Mouse (Mus musculus) myocyte (in vitro differentiated cells): ENCODE results near the gene Rere. TPM values are rescaled to one million over a fixed set of nuclear protein-coding genes. Genes with fewer than 3 reads are reported as not detected.

Experiments
- H3K27me3 ChIP-seq: one replicate; pipeline ENCODE4 v1.6.1; 2011; ENCODE audit not compliant: control insufficient read depth, insufficient read depth, insufficient read length
- H3K36me3 ChIP-seq: one replicate; pipeline ENCODE4 v1.6.1; 2011; ENCODE audit not compliant: control insufficient read depth, insufficient read depth
- H3K4me2 ChIP-seq: one replicate; pipeline ENCODE4 v1.6.1; 2011; ENCODE audit warnings: low read depth, control low read depth
- H3K4me3 ChIP-seq: one replicate; pipeline ENCODE4 v1.5.1; 2011; ENCODE audit warnings: mild to moderate bottlenecking, control low read depth, moderate library complexity
- H3K79me2 ChIP-seq: one replicate; pipeline ENCODE4 v1.6.1; 2011; ENCODE audit not compliant: control insufficient read depth, insufficient read depth
- H3ac ChIP-seq: one replicate; pipeline ENCODE4 v1.6.1; 2011; ENCODE audit not compliant: control insufficient read depth, insufficient read length
- CEBPB ChIP-seq: IDR thresholded peaks from 2 replicates; pipeline ENCODE4 v1.6.1; 2011; ENCODE audit warnings: mild to moderate bottlenecking, moderate library complexity; ENCODE audit not compliant: poor library complexity, insufficient read depth, severe bottlenecking
- E2F4 ChIP-seq: IDR thresholded peaks from one replicate; pipeline ENCODE4 v1.6.1; 2011; ENCODE audit warnings: mild to moderate bottlenecking, control low read depth, moderate library complexity; ENCODE audit not compliant: insufficient read depth
- MAX ChIP-seq: IDR thresholded peaks from one replicate; pipeline ENCODE4 v1.6.1; 2011; ENCODE audit warnings: low read depth, mild to moderate bottlenecking, control low read depth
- MYOD1 ChIP-seq, 3 experiments: IDR thresholded peaks; one replicate each; pipeline ENCODE4 v1.6.1; 2011; ENCODE audit warnings: control low read depth in 2 of 3, low read depth in 2 of 3, mild to moderate bottlenecking in 2 of 3, moderate library complexity in 1 of 3; ENCODE audit not compliant: insufficient read length in 2 of 3, control insufficient read depth in 1 of 3
- MYOG ChIP-seq, 3 experiments: IDR thresholded peaks; one replicate each; pipeline ENCODE4 v1.6.1; 2011; ENCODE audit warnings: control low read depth in 2 of 3, low read depth in 2 of 3, mild to moderate bottlenecking in 2 of 3; ENCODE audit not compliant: insufficient read length in 2 of 3, control insufficient read depth in 1 of 3, insufficient read depth in 1 of 3
- POLR2A ChIP-seq: IDR thresholded peaks from one replicate; pipeline ENCODE4 v1.6.1; 2011; ENCODE audit warnings: low read depth, mild to moderate bottlenecking, control low read depth, moderate library complexity; ENCODE audit not compliant: insufficient read length
- POLR2AphosphoS2 ChIP-seq: IDR thresholded peaks from one replicate; pipeline ENCODE4 v1.6.1; 2011; ENCODE audit warnings: low read depth, control low read depth; ENCODE audit not compliant: insufficient read length
- REST ChIP-seq: IDR thresholded peaks from one replicate; pipeline ENCODE4 v1.6.1; 2011; ENCODE audit warnings: mild to moderate bottlenecking, control low read depth, moderate library complexity; ENCODE audit not compliant: insufficient read depth, insufficient read length
- SRF ChIP-seq: IDR thresholded peaks from one replicate; pipeline ENCODE4 v1.6.1; 2011; ENCODE audit warnings: low read depth; ENCODE audit not compliant: control insufficient read depth, insufficient read length
- TCF12 ChIP-seq: IDR thresholded peaks from one replicate; pipeline ENCODE4 v1.6.1; 2011; ENCODE audit warnings: mild to moderate bottlenecking, control low read depth; ENCODE audit not compliant: poor library complexity, insufficient read depth, severe bottlenecking
- TCF3 ChIP-seq: IDR thresholded peaks from one replicate; pipeline ENCODE4 v1.6.1; 2011; ENCODE audit warnings: low read depth, control low read depth; ENCODE audit not compliant: insufficient read length
- USF1 ChIP-seq: IDR thresholded peaks from one replicate; pipeline ENCODE4 v1.6.1; 2011; ENCODE audit warnings: low read depth, mild to moderate bottlenecking, control low read depth, moderate library complexity
- polyA plus RNA-seq: library from polyadenylated mRNA; unstranded; fragments of >200 nt; fragmentation: generic; extraction: Trizol; gene quantifications from one replicate; pipeline ENCODE4 v1.2.1, GENCODE M21; 2012; ENCODE audit warnings: missing spikeins

Rere gene
- polyA plus RNA-seq, 1 experiment: 34.0 TPM

DNA sequence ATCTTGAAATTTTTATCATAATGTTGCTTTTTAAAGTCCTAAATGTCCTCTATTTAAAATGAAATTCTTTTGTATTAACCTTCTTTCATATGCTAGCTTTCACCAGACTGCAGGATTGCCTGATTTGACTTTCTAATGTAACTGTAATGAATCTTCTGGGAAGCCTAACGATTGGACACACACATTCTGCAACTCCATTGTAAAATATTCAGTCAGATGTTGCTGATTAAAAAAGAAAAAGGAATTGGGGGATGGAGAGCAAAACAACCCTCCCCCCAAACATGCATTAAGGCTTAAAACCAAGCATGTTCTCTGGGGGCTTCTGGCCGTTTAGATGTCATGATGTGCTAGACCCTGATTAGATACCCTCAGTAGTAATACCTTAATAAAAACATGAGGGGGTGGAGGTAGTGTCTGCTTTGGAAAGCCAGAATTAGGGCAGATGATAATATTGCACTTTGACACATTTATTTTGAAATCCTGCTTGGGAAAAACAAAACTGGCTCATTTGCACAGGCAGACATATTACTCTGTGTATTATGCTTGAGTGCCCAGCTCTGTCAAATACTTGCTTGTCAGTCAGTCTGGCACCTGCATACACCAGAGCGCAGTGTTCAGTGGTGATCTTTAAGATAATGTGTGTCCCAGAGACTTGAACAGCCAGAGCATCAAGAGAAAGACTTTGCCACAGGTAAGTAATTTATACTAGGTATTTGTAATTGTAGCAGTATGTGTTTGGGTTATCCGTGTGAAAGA lies 52.7 kb downstream of the Rere start:
- no peak overlapping the region for H3K4me3 ChIP-seq
- no peaks in the 10 kb centered on the region for H3K36me3 ChIP-seq
- peaks cover 61% of the 10 kb centered on the region for H3K79me2 ChIP-seq
- TF ChIP-seq E2F4: no peak
- TF ChIP-seq SRF: no peak
- no peak for TF ChIP-seq MYOG (IDR thresholded peaks at IDR 0.05; ENCODE audit: control insufficient read depth in 1 of 3, insufficient read depth in 1 of 3, insufficient read length in 2 of 3, low read depth in 2 of 3)
- no peak for TF ChIP-seq MYOD1 (IDR thresholded peaks at IDR 0.05; ENCODE audit: control insufficient read depth in 1 of 3, insufficient read length in 2 of 3, low read depth in 2 of 3)
- no peak for TF ChIP-seq POLR2AphosphoS2
- TF ChIP-seq MAX: no peak
- TF ChIP-seq USF1: no peak
- no peak for TF ChIP-seq REST
- TF ChIP-seq CEBPB: no peak
- TF ChIP-seq TCF12: no peak
- H3ac ChIP-seq: no peak overlapping the region
- no peak overlapping the region for H3K4me2 ChIP-seq
- H3K27me3 ChIP-seq: no peaks in the 10 kb centered on the region

DNA sequence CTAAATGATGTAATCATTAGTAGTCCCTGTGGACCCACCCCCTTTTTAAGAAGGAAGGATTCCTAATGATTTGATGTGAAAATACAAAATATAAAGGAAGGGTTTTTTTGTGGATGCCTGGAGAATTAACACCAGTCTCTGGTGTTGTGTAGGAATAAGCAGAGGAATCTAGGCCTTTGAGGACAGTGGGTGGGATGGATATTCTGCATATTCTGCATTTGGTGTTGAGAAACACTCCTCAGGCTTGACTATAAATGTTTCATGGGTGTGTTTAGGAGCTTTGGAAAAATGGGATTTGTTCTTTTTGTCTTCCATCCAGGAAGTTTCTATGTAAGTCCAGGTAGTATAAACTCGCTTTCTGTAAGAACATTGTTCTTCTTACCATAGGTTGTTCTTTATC lies 55.8 kb downstream of the Rere start:
- TF ChIP-seq MYOG (IDR thresholded peaks at IDR 0.05; ENCODE audit: control insufficient read depth in 1 of 3, insufficient read depth in 1 of 3, insufficient read length in 2 of 3, low read depth in 2 of 3) (no peak), MYOD1 (IDR thresholded peaks at IDR 0.05; ENCODE audit: control insufficient read depth in 1 of 3, insufficient read length in 2 of 3, low read depth in 2 of 3) (no peak)
- Histone ChIP-seq H3K27me3 (no peaks in the 10 kb centered on the region), H3K4me3 (no peak overlapping the region), H3K79me2 (peaks cover 49% of the 10 kb centered on the region), H3K4me2 (no peak overlapping the region), H3K36me3 (no peaks in the 10 kb centered on the region), H3ac (no peak overlapping the region)

DNA sequence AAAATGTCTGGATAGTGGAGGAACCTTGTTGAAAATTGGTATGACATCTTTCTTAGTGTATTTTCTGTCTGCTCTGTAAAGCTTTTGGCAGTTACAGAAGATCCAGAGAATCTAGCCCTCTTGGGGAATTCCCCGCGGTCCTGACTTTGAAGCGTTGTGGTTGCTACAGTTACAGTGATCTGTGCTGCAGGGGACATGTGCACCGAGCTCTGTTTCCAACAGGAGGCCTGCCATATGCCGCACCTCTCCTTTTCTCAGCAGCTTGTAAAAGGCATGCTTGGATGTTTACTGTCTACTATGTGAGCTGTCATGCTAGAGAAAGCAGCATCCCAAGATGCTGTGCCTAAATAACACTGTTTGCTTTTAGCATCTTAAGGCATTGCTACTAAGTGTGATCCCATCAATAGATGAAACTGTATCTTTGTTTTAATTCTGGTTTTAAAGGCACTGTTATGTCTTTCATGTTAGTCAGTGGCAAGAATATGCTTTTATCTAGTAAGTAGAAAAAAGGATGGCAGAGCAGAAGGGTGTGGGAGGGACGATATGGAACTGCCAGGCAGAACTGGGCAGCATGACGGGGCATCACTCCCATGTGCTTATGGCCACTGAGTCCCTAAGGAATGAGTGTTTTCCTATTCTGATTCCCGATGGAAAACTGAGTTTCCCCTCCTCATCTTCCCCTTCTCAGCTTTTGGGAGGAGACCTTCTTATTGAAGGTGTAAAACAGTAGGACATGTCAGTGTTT lies 57.6 kb downstream of the Rere start:
- Histone ChIP-seq H3K4me2 (no peak overlapping the region), H3K4me3 (no peak overlapping the region), H3K27me3 (no peaks in the 10 kb centered on the region), H3K79me2 (peaks cover 45% of the 10 kb centered on the region), H3K36me3 (no peaks in the 10 kb centered on the region), H3ac (no peak overlapping the region)
- TF ChIP-seq MYOD1 (IDR thresholded peaks at IDR 0.05; ENCODE audit: control insufficient read depth in 1 of 3, insufficient read length in 2 of 3, low read depth in 2 of 3): no peak
- no peak for TF ChIP-seq TCF12
- TF ChIP-seq MAX: no peak
- no peak for TF ChIP-seq MYOG (IDR thresholded peaks at IDR 0.05; ENCODE audit: control insufficient read depth in 1 of 3, insufficient read depth in 1 of 3, insufficient read length in 2 of 3, low read depth in 2 of 3)
- no peak for TF ChIP-seq REST
- TF ChIP-seq POLR2AphosphoS2: no peak
- TF ChIP-seq TCF3: no peak
- no peak for TF ChIP-seq USF1
- no peak for TF ChIP-seq SRF
- TF ChIP-seq E2F4: no peak
- TF ChIP-seq POLR2A: no peak
- TF ChIP-seq CEBPB: no peak

DNA sequence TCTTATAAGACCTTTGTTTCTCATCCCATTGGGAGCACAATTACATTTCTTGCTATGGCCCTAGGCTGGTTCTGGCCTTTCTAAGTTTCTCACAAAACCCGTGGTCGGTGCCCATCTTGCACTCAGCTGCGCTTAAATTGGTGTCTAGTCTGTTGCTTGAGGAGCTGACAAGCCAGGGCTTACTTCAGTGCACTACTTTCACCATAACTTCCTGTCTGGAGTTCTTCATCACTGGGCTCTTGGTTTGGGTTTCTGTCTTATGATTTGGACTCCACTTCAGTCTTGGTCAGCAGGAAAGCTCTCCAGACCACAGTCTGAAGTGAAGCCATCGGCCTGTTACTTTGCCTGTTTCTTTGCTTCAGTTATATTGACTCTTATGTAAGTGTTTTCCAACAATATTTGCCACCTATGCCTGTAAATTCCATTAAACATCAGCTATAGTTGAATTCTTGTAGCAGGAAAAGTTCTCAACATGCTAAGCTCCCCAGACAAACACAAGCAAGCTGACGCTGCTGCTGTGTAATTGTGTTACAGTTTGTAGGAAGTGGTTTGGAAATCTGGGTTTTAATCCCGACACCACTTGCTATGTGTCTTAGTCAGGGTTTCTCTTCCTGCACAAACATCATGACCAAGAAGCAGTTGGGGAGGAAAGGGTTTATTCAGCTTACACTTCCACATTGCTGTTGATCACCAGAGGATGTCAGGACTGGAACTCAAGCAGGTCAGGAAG lies 59.5 kb downstream of the Rere start:
- Histone ChIP-seq H3K4me3 (no peak overlapping the region), H3K79me2 (peaks cover 48% of the 10 kb centered on the region), H3ac (no peak overlapping the region), H3K36me3 (no peaks in the 10 kb centered on the region), H3K27me3 (no peaks in the 10 kb centered on the region), H3K4me2 (no peak overlapping the region)
- TF ChIP-seq MAX: no peak
- no peak for TF ChIP-seq TCF3
- no peak for TF ChIP-seq E2F4
- no peak for TF ChIP-seq MYOG (IDR thresholded peaks at IDR 0.05; ENCODE audit: control insufficient read depth in 1 of 3, insufficient read depth in 1 of 3, insufficient read length in 2 of 3, low read depth in 2 of 3)
